Mouse (Mus musculus): ENCODE results near the gene Igsf9. TPM values are rescaled to one million over a fixed set of nuclear protein-coding genes. Genes with fewer than 3 reads are reported as not detected.
A peak's percentile ranks its signal among the peaks of the same experiment; 100 is the strongest.

Igsf9 gene
- polyA plus RNA-seq, 2 experiments, result 0.60 to 2.1 TPM

- Histone ChIP-seq H3K9me3 (ENCODE audit: control insufficient read depth, low read length) (no peaks in the 10 kb centered on the region), H3K27me3 (ENCODE audit: control insufficient read depth, insufficient read depth, low read length) (peaks cover 6% of the 10 kb centered on the region), H3K4me3 (ENCODE audit: insufficient read depth in 1 of 2, low read depth in 2 of 2, low read length in 2 of 2) (no peak overlapping the region), H3K4me2 (ENCODE audit: low read depth) (no peak overlapping the region), H3K4me1 (replicated peaks; ENCODE audit: control insufficient read depth in 2 of 2, insufficient read depth in 2 of 2, low read length in 1 of 2) (no peaks in the 10 kb centered on the region; a peak in 1 of 4 replicates), H3K36me3 (replicated peaks; ENCODE audit: control insufficient read depth, insufficient read depth, low read depth) (no peaks in the 10 kb centered on the region), H3K27ac (no peak overlapping the region), H3K9ac (replicated peaks) (no peak overlapping the region)
- DNase-seq (ENCODE audit: low read depth in 3 of 3, low spot score in 3 of 3) (no peak), ATAC-seq (ENCODE audit: insufficient read depth) (no peak)
- 40% methylated on average over 4 of the region's 4 CpGs for WGBS (ENCODE audit: insufficient replicate concordance)
- TF ChIP-seq EP300 (IDR thresholded peaks at IDR 0.05; ENCODE audit: low read depth), result no peak
- TF ChIP-seq CTCF (IDR thresholded peaks at IDR 0.05; ENCODE audit: low read depth), result no peak
These were observed 4.6 kb downstream of the Igsf9 start for GRCm38 (mm10) chr1:172486236-172486635.

GRCm38 (mm10) chr1:172486651-172487050 is 5.1 kb downstream of the Igsf9 start:
- Histone ChIP-seq H3K36me3 (replicated peaks; ENCODE audit: control insufficient read depth, insufficient read depth, low read depth) (no peaks in the 10 kb centered on the region), H3K9me3 (ENCODE audit: control insufficient read depth, low read length) (no peaks in the 10 kb centered on the region), H3K4me1 (replicated peaks; ENCODE audit: control insufficient read depth in 2 of 2, insufficient read depth in 2 of 2, low read length in 1 of 2) (no peaks in the 10 kb centered on the region), H3K27ac (no peak overlapping the region), H3K27me3 (ENCODE audit: control insufficient read depth, insufficient read depth, low read length) (peaks cover 6% of the 10 kb centered on the region), H3K4me3 (ENCODE audit: insufficient read depth in 1 of 2, low read depth in 2 of 2, low read length in 2 of 2) (no peak overlapping the region), H3K9ac (replicated peaks) (no peak overlapping the region), H3K4me2 (ENCODE audit: low read depth) (no peak overlapping the region)
- no peak for TF ChIP-seq EP300 (IDR thresholded peaks at IDR 0.05; ENCODE audit: low read depth)
- TF ChIP-seq CTCF (IDR thresholded peaks at IDR 0.05; ENCODE audit: low read depth), result no peak
- ATAC-seq (ENCODE audit: insufficient read depth) (no peak), DNase-seq (ENCODE audit: low read depth in 3 of 3, low spot score in 3 of 3) (no peak)
- 54% methylated on average over 5 of the region's 5 CpGs for WGBS (ENCODE audit: insufficient replicate concordance)

GRCm38 (mm10) chr1:172487859-172488258 is 6.3 kb downstream of the Igsf9 start:
- no peak for DNase-seq (ENCODE audit: low read depth in 3 of 3, low spot score in 3 of 3)
- H3K4me2 ChIP-seq (ENCODE audit: low read depth), result no peak overlapping the region
- H3K9ac ChIP-seq (replicated peaks), result no peak overlapping the region
- no peak for ATAC-seq (ENCODE audit: insufficient read depth)
- H3K4me3 ChIP-seq (ENCODE audit: insufficient read depth in 1 of 2, low read depth in 2 of 2, low read length in 2 of 2), result no peak overlapping the region
- H3K36me3 ChIP-seq (replicated peaks; ENCODE audit: control insufficient read depth, insufficient read depth, low read depth), result no peaks in the 10 kb centered on the region
- H3K9me3 ChIP-seq (ENCODE audit: control insufficient read depth, low read length), result no peaks in the 10 kb centered on the region
- H3K4me1 ChIP-seq (replicated peaks; ENCODE audit: control insufficient read depth in 2 of 2, insufficient read depth in 2 of 2, low read length in 1 of 2), result no peaks in the 10 kb centered on the region
- no peak overlapping the region for H3K27ac ChIP-seq
- 51% methylated on average over 4 of the region's 4 CpGs for WGBS (ENCODE audit: insufficient replicate concordance)
- TF ChIP-seq EP300 (IDR thresholded peaks at IDR 0.05; ENCODE audit: low read depth) (no peak), CTCF (IDR thresholded peaks at IDR 0.05; ENCODE audit: low read depth) (no peak)
- no peaks in the 10 kb centered on the region; the same call in 1 of the 2 replicates for H3K27me3 ChIP-seq (ENCODE audit: control insufficient read depth, insufficient read depth, low read length)

GRCm38 (mm10) chr1:172488831-172489230 is 7.2 kb downstream of the Igsf9 start:
- Histone ChIP-seq H3K9ac (replicated peaks) (no peak overlapping the region), H3K4me2 (ENCODE audit: low read depth) (no peak overlapping the region)

GRCm38 (mm10) chr1:172489585-172490250 is 8.1 kb downstream of the Igsf9 start:
- no peak for TF ChIP-seq EP300 (IDR thresholded peaks at IDR 0.05; ENCODE audit: low read depth)
- TF ChIP-seq CTCF (IDR thresholded peaks at IDR 0.05; ENCODE audit: low read depth), result no peak
- no peak for ATAC-seq (ENCODE audit: insufficient read depth)
- no peaks in the 10 kb centered on the region; the same call in 1 of the 2 replicates for H3K27me3 ChIP-seq (ENCODE audit: control insufficient read depth, insufficient read depth, low read length)
- H3K27ac ChIP-seq, result no peak overlapping the region
- H3K36me3 ChIP-seq (replicated peaks; ENCODE audit: control insufficient read depth, insufficient read depth, low read depth), result no peaks in the 10 kb centered on the region
- H3K4me1 ChIP-seq (replicated peaks; ENCODE audit: control insufficient read depth in 2 of 2, insufficient read depth in 2 of 2, low read length in 1 of 2), result no peaks in the 10 kb centered on the region
- H3K4me2 ChIP-seq (ENCODE audit: low read depth), result peak overlapping the region; percentile 30; the same call in 1 of the 2 replicates
- no peak for DNase-seq (ENCODE audit: low read depth in 3 of 3, low spot score in 3 of 3)
- 45% methylated on average over 12 of the region's 12 CpGs for WGBS (ENCODE audit: insufficient replicate concordance)
- H3K9me3 ChIP-seq (ENCODE audit: control insufficient read depth, low read length), result no peaks in the 10 kb centered on the region
- no peak overlapping the region for H3K4me3 ChIP-seq (ENCODE audit: insufficient read depth in 1 of 2, low read depth in 2 of 2, low read length in 2 of 2)
- H3K9ac ChIP-seq (replicated peaks), result no peak overlapping the region

More at GRCm38 (mm10) chr1:172488831-172489230, 7.2 kb downstream of the Igsf9 start:
- Histone ChIP-seq H3K27me3 (ENCODE audit: control insufficient read depth, insufficient read depth, low read length) (no peaks in the 10 kb centered on the region; the same call in 1 of the 2 replicates), H3K9me3 (ENCODE audit: control insufficient read depth, low read length) (no peaks in the 10 kb centered on the region), H3K27ac (no peak overlapping the region), H3K36me3 (replicated peaks; ENCODE audit: control insufficient read depth, insufficient read depth, low read depth) (no peaks in the 10 kb centered on the region), H3K4me3 (ENCODE audit: insufficient read depth in 1 of 2, low read depth in 2 of 2, low read length in 2 of 2) (no peak overlapping the region), H3K4me1 (replicated peaks; ENCODE audit: control insufficient read depth in 2 of 2, insufficient read depth in 2 of 2, low read length in 1 of 2) (no peaks in the 10 kb centered on the region)
- TF ChIP-seq EP300 (IDR thresholded peaks at IDR 0.05; ENCODE audit: low read depth) (no peak), CTCF (IDR thresholded peaks at IDR 0.05; ENCODE audit: low read depth) (no peak)
- WGBS (ENCODE audit: insufficient replicate concordance), result 60% methylated on average over 7 of the region's 7 CpGs
- DNase-seq (ENCODE audit: low read depth in 3 of 3, low spot score in 3 of 3) (no peak), ATAC-seq (ENCODE audit: insufficient read depth) (no peak)
